Mouse (Mus musculus) lung, adult 2 months (tissue): ENCODE data around the gene Ripor2. TPM values are rescaled to one million over a fixed set of nuclear protein-coding genes. Genes with fewer than 3 reads are reported as not detected.

Source experiments
- DNase-seq: peaks from one replicate; pipeline ENCODE4 v3.0.0; 2022
- H3K4me1 ChIP-seq: fragments of 200-500 bp; 2 replicates; pipeline ENCODE4 v1.6.1; 2011; ENCODE audit warnings: low read length; ENCODE audit not compliant: control insufficient read depth, insufficient read depth
- H3K4me3 ChIP-seq: fragments of 200-500 bp; replicated peaks from 2 replicates; pipeline ENCODE3; 2011; ENCODE audit warnings: low read depth, mild to moderate bottlenecking, control low read depth, low read length; ENCODE audit errors: extremely low read depth
- CTCF ChIP-seq: fragments of 200-500 bp; IDR thresholded peaks from 2 replicates; pipeline ENCODE4 v1.5.1; 2011; ENCODE audit warnings: mild to moderate bottlenecking, low read length, control low read depth; ENCODE audit not compliant: insufficient read depth
- POLR2A ChIP-seq: fragments of 200-500 bp; IDR thresholded peaks from 2 replicates; pipeline ENCODE4 v1.6.1; 2011; ENCODE audit warnings: low read depth, mild to moderate bottlenecking, control low read depth, low read length, borderline replicate concordance; ENCODE audit errors: extremely low read depth
- WGBS: fragments of 180-500 bp; shearing (Covaris S2); methylation state at CpG from one replicate; pipeline ENCODE4 v1.1.7; 2018; 5-methylcytosine and 5-hydroxymethylcytosine counted together
- polyA plus RNA-seq: library from polyadenylated mRNA; depleted of rRNA; stranded (reverse); fragments of >200 nt; gene quantifications from 2 replicates; pipeline ENCODE4 v1.2.3, GENCODE M21; 2012

Gene Ripor2
- polyA plus RNA-seq, 1 experiment, result 8.8 TPM

GRCm38 (mm10) chr13:24602978-24603377, 21.0 kb downstream of the Ripor2 start:
- 8% methylated on average over 4 of the region's 4 CpGs for WGBS
- peak; percentile 45 for DNase-seq
- TF ChIP-seq POLR2A (no peak), CTCF (no peak)
- peaks cover 11% of the 10 kb centered on the region for H3K4me1 ChIP-seq
- no peak overlapping the region for H3K4me3 ChIP-seq

GRCm38 (mm10) chr13:24603591-24604009, 21.6 kb downstream of the Ripor2 start:
- TF ChIP-seq CTCF (no peak), POLR2A (no peak; the same call in 1 of the 2 replicates)
- Histone ChIP-seq H3K4me1 (peaks cover 11% of the 10 kb centered on the region), H3K4me3 (peak overlapping the region; percentile 4)
- DNase-seq, result peak; percentile 49
- 9% methylated on average over 11 of the region's 11 CpGs for WGBS

GRCm38 (mm10) chr13:24604096-24604495, 22.1 kb downstream of the Ripor2 start:
- no peak for DNase-seq
- Histone ChIP-seq H3K4me1 (peaks cover 11% of the 10 kb centered on the region), H3K4me3 (no peak overlapping the region)
- 41% methylated on average over 3 of the region's 4 CpGs for WGBS
- TF ChIP-seq POLR2A (no peak), CTCF (no peak)

GRCm38 (mm10) chr13:24604761-24605591, 23.0 kb downstream of the Ripor2 start:
- Histone ChIP-seq H3K4me3 (no peak overlapping the region), H3K4me1 (peaks cover 11% of the 10 kb centered on the region)
- DNase-seq, result no peak
- WGBS, result 28% methylated on average over 20 of the region's 20 CpGs
- TF ChIP-seq CTCF (no peak), POLR2A (no peak)

- 89% methylated on average over 5 of the region's 5 CpGs for WGBS
- TF ChIP-seq CTCF, result no peak
- TF ChIP-seq POLR2A, result no peak
- Histone ChIP-seq H3K4me1 (peaks cover 11% of the 10 kb centered on the region), H3K4me3 (no peak overlapping the region)
- no peak for DNase-seq
Measured at GRCm38 (mm10) chr13:24605755-24606154, 23.8 kb downstream of the Ripor2 start.

GRCm38 (mm10) chr13:24607961-24608360, 26.0 kb downstream of the Ripor2 start:
- DNase-seq, result no peak
- 87% methylated on average over 4 of the region's 4 CpGs for WGBS
- H3K4me1 ChIP-seq, result peaks cover 6% of the 10 kb centered on the region; the same call in 1 of the 2 replicates
- no peak for TF ChIP-seq CTCF
- TF ChIP-seq POLR2A, result no peak
- no peak overlapping the region for H3K4me3 ChIP-seq

GRCm38 (mm10) chr13:24608709-24609108, 26.7 kb downstream of the Ripor2 start:
- WGBS, result 93% methylated on average over 1 of the region's 1 CpGs
- TF ChIP-seq POLR2A (no peak), CTCF (no peak)
- H3K4me3 ChIP-seq, result no peak overlapping the region
- H3K4me1 ChIP-seq, result peaks cover 6% of the 10 kb centered on the region; the same call in 1 of the 2 replicates
- no peak for DNase-seq

- 63% methylated on average over 5 of the region's 5 CpGs for WGBS
- TF ChIP-seq POLR2A (no peak), CTCF (no peak)
- DNase-seq, result no peak
- no peak overlapping the region for H3K4me3 ChIP-seq
- peaks cover 4% of the 10 kb centered on the region for H3K4me1 ChIP-seq
Measured at GRCm38 (mm10) chr13:24610883-24611282, 28.9 kb downstream of the Ripor2 start.

- no peak overlapping the region for H3K4me3 ChIP-seq
- WGBS, result 75% methylated on average over 6 of the region's 6 CpGs
- TF ChIP-seq CTCF, result no peak
- no peak for TF ChIP-seq POLR2A
- DNase-seq, result no peak
- H3K4me1 ChIP-seq, result peaks cover 7% of the 10 kb centered on the region
Measured at GRCm38 (mm10) chr13:24613031-24613430, 31.0 kb downstream of the Ripor2 start.

- no peak for TF ChIP-seq POLR2A
- no peak for TF ChIP-seq CTCF
- Histone ChIP-seq H3K4me3 (no peak overlapping the region), H3K4me1 (peaks cover 7% of the 10 kb centered on the region)
- no peak for DNase-seq
- WGBS, result 54% methylated on average over 3 of the region's 3 CpGs
Measured at GRCm38 (mm10) chr13:24613433-24613832, 31.4 kb downstream of the Ripor2 start.
